Mouse (Mus musculus) embryonic facial prominence, embryonic 13.5 days (tissue): ENCODE measurements at regions not wholly inside any gene's neighbourhood (a gene's known extent, or its start where the extent isn't known, plus 50 kb on each side); places are given as distances from the start of the nearest gene placed in this dataset.
A peak's percentile ranks its signal among the peaks of the same experiment; 100 is the strongest.
"Not testable (repeated sequence)": the region's sequence is repeated elsewhere in the genome, so short reads cannot be mapped to it uniquely, and the experiment has no call there.

Experiments used
- ATAC-seq: fragments of 200-750 bp; cut with Nextera tagmentation; 2 replicates; pipeline ENCODE4 v1.8.0; 2017; ENCODE audit warnings: low read depth; ENCODE audit not compliant: insufficient number of reproducible peaks, insufficient read depth, low FRiP score, low TSS enrichment
- H3K27ac ChIP-seq: fragments of 300-500 bp; sonication (generic); 2 replicates; pipeline ENCODE4 v1.5.1; 2015; ENCODE audit warnings: moderate library complexity, mild to moderate bottlenecking, inconsistent platforms
- H3K27me3 ChIP-seq: fragments of 300-500 bp; sonication (generic); 2 replicates; pipeline ENCODE4 v1.6.1; 2015; ENCODE audit warnings: mild to moderate bottlenecking, inconsistent platforms
- H3K36me3 ChIP-seq: fragments of 300-500 bp; sonication (generic); 2 replicates; pipeline ENCODE4 v1.6.1; 2015; ENCODE audit warnings: mild to moderate bottlenecking, inconsistent platforms
- H3K4me1 ChIP-seq: fragments of 300-500 bp; sonication (generic); 2 replicates; pipeline ENCODE4 v1.6.1; 2015; ENCODE audit warnings: inconsistent platforms
- H3K4me2 ChIP-seq: fragments of 300-500 bp; sonication (generic); 2 replicates; pipeline ENCODE4 v1.6.1; 2015; ENCODE audit warnings: moderate library complexity, mild to moderate bottlenecking, inconsistent platforms
- H3K4me3 ChIP-seq: fragments of 300-500 bp; sonication (generic); 2 replicates; pipeline ENCODE4 v1.5.1; 2015; ENCODE audit warnings: mild to moderate bottlenecking, inconsistent platforms
- H3K9ac ChIP-seq: fragments of 300-500 bp; sonication (generic); 2 replicates; pipeline ENCODE4 v1.6.1; 2015; ENCODE audit warnings: mild to moderate bottlenecking, inconsistent platforms
- H3K9me3 ChIP-seq: fragments of 300-500 bp; sonication (generic); 2 replicates; pipeline ENCODE4 v1.6.1; 2016; ENCODE audit warnings: inconsistent platforms
- WGBS: fragments of 180-500 bp; shearing (Covaris S2); methylation state at CpG from one replicate; pipeline ENCODE4 v1.1.7; 2015; ENCODE audit warnings: mixed read lengths; 5-methylcytosine and 5-hydroxymethylcytosine counted together

GRCm38 (mm10) chr13:12940911-12941310 is 64.3 kb downstream of the Prl2c2 start:
- H3K27ac ChIP-seq, H3K9ac ChIP-seq, H3K4me2 ChIP-seq, H3K27me3 ChIP-seq, H3K4me1 ChIP-seq, H3K36me3 ChIP-seq, H3K4me3 ChIP-seq, ATAC-seq: not testable (repeated sequence)
- peaks cover 12% of the 10 kb centered on the region for H3K9me3 ChIP-seq

GRCm38 (mm10) chr13:12935103-12935502 is 70.1 kb downstream of the Prl2c2 start:
- WGBS = 4% methylated on average over 1 of the region's 1 CpGs

GRCm38 (mm10) chr13:12931907-12932617 is 73.1 kb downstream of the Prl2c2 start:
- H3K9me3 ChIP-seq = peaks cover 62% of the 10 kb centered on the region
- not testable (repeated sequence) for H3K36me3 ChIP-seq, H3K27me3 ChIP-seq, H3K4me1 ChIP-seq, H3K4me2 ChIP-seq, H3K27ac ChIP-seq, H3K9ac ChIP-seq, ATAC-seq, H3K4me3 ChIP-seq
- 85% methylated on average over 15 of the region's 15 CpGs for WGBS

More at GRCm38 (mm10) chr13:12935103-12935502, 70.1 kb downstream of the Prl2c2 start:
- not testable (repeated sequence) for H3K27me3 ChIP-seq, H3K4me3 ChIP-seq, H3K4me2 ChIP-seq, ATAC-seq, H3K4me1 ChIP-seq, H3K9ac ChIP-seq, H3K27ac ChIP-seq, H3K36me3 ChIP-seq
- H3K9me3 ChIP-seq = peaks cover 44% of the 10 kb centered on the region

- H3K4me3 ChIP-seq = no peak overlapping the region
- no peak overlapping the region for H3K27ac ChIP-seq
- 79% methylated on average over 5 of the region's 5 CpGs for WGBS
- no peaks in the 10 kb centered on the region for H3K4me1 ChIP-seq
- no peak for ATAC-seq
- no peak overlapping the region for H3K9ac ChIP-seq
- peaks cover 77% of the 10 kb centered on the region for H3K9me3 ChIP-seq
- H3K27me3 ChIP-seq = no peaks in the 10 kb centered on the region
- no peak overlapping the region for H3K4me2 ChIP-seq
- H3K36me3 ChIP-seq = no peaks in the 10 kb centered on the region
Measured at GRCm38 (mm10) chr13:12930566-12930965, 74.6 kb downstream of the Prl2c2 start.

GRCm38 (mm10) chr13:12929806-12930205 is 75.4 kb downstream of the Prl2c2 start:
- H3K9me3 ChIP-seq = peaks cover 78% of the 10 kb centered on the region
- H3K27me3 ChIP-seq = no peaks in the 10 kb centered on the region
- H3K36me3 ChIP-seq = no peaks in the 10 kb centered on the region
- 89% methylated on average over 5 of the region's 5 CpGs for WGBS
- no peak overlapping the region for H3K27ac ChIP-seq
- H3K4me2 ChIP-seq = no peak overlapping the region
- H3K9ac ChIP-seq = no peak overlapping the region
- no peak overlapping the region for H3K4me3 ChIP-seq
- ATAC-seq = no peak
- no peaks in the 10 kb centered on the region for H3K4me1 ChIP-seq

- Histone ChIP-seq H3K27ac (no peak overlapping the region), H3K27me3 (no peaks in the 10 kb centered on the region)
- no peak for ATAC-seq
Measured at GRCm38 (mm10) chr13:12927587-12928345, 77.4 kb downstream of the Prl2c2 start.

GRCm38 (mm10) chr13:12925604-12926003 is 79.6 kb downstream of the Prl2c2 start:
- Histone ChIP-seq H3K36me3 (no peaks in the 10 kb centered on the region), H3K27me3 (no peaks in the 10 kb centered on the region), H3K27ac (no peak overlapping the region), H3K9me3 (peaks cover 54% of the 10 kb centered on the region), H3K4me1 (no peaks in the 10 kb centered on the region), H3K4me2 (no peak overlapping the region), H3K9ac (no peak overlapping the region), H3K4me3 (no peak overlapping the region)
- ATAC-seq = no peak
- WGBS = 89% methylated on average over 14 of the region's 14 CpGs

More at GRCm38 (mm10) chr13:12927587-12928345, 77.4 kb downstream of the Prl2c2 start:
- 89% methylated on average over 15 of the region's 15 CpGs for WGBS
- no peak overlapping the region for H3K4me3 ChIP-seq
- H3K4me1 ChIP-seq = no peaks in the 10 kb centered on the region
- H3K36me3 ChIP-seq = no peaks in the 10 kb centered on the region
- H3K4me2 ChIP-seq = no peak overlapping the region
- H3K9me3 ChIP-seq = peaks cover 71% of the 10 kb centered on the region
- no peak overlapping the region for H3K9ac ChIP-seq

- Histone ChIP-seq H3K27ac (no peak overlapping the region), H3K36me3 (no peaks in the 10 kb centered on the region), H3K27me3 (no peaks in the 10 kb centered on the region), H3K4me3 (no peak overlapping the region), H3K9me3 (peaks cover 22% of the 10 kb centered on the region), H3K9ac (no peak overlapping the region), H3K4me2 (no peak overlapping the region), H3K4me1 (no peaks in the 10 kb centered on the region)
- ATAC-seq = 0 out of 2 replicates have a peak, but pooled peaks have one; percentile 5
- 85% methylated on average over 5 of the region's 5 CpGs for WGBS
Measured at GRCm38 (mm10) chr13:12912902-12913301, 92.3 kb downstream of the Prl2c2 start.

- Histone ChIP-seq H3K9me3 (peaks cover 11% of the 10 kb centered on the region; the same call in 1 of the 2 replicates), H3K36me3 (no peaks in the 10 kb centered on the region), H3K4me1 (no peaks in the 10 kb centered on the region), H3K4me2 (no peak overlapping the region), H3K27me3 (no peaks in the 10 kb centered on the region), H3K9ac (no peak overlapping the region), H3K4me3 (no peak overlapping the region), H3K27ac (no peak overlapping the region)
- ATAC-seq = no peak
Measured at GRCm38 (mm10) chr13:12906151-12906550, 99.0 kb downstream of the Prl2c2 start.

- H3K36me3 ChIP-seq, H3K4me1 ChIP-seq, ATAC-seq, H3K4me3 ChIP-seq, H3K27ac ChIP-seq, H3K4me2 ChIP-seq, H3K27me3 ChIP-seq, H3K9ac ChIP-seq: not testable (repeated sequence)
- H3K9me3 ChIP-seq = peaks cover 33% of the 10 kb centered on the region
- 87% methylated on average over 20 of the region's 20 CpGs for WGBS
Measured at GRCm38 (mm10) chr13:12889631-12890030, 89.8 kb upstream of the Prl2c3 start.

GRCm38 (mm10) chr13:12879506-12879905 is 79.6 kb upstream of the Prl2c3 start:
- ATAC-seq, H3K4me1 ChIP-seq, H3K9ac ChIP-seq, H3K4me3 ChIP-seq, H3K9me3 ChIP-seq, H3K36me3 ChIP-seq, H3K4me2 ChIP-seq, H3K27ac ChIP-seq, H3K27me3 ChIP-seq: not testable (repeated sequence)
- 68% methylated on average over 3 of the region's 3 CpGs for whole genome bisulfite sequencing

- not testable (repeated sequence) for ATAC-seq, H3K27me3 ChIP-seq, H3K4me2 ChIP-seq, H3K27ac ChIP-seq, H3K9ac ChIP-seq, H3K36me3 ChIP-seq, H3K4me3 ChIP-seq, H3K4me1 ChIP-seq
- H3K9me3 ChIP-seq = peaks cover 26% of the 10 kb centered on the region
- 90% methylated on average over 1 of the region's 1 CpGs for WGBS
Measured at GRCm38 (mm10) chr13:12864946-12865345, 65.1 kb upstream of the Prl2c3 start.
